Mouse (Mus musculus) bone marrow macrophage, adult 2 months (primary cell): ENCODE measurements around the gene Calml3. TPM values are rescaled to one million over a fixed set of nuclear protein-coding genes. Genes with fewer than 3 reads are reported as not detected.

Experiments used
- H3K27ac ChIP-seq: 2 replicates; pipeline ENCODE4 v1.5.1; 2012; ENCODE audit warnings: low read depth, low read length; ENCODE audit not compliant: insufficient read depth
- H3K4me1 ChIP-seq: 2 replicates; pipeline ENCODE4 v1.6.1; 2012; ENCODE audit warnings: low read length; ENCODE audit not compliant: control insufficient read depth, insufficient read depth
- H3K4me3 ChIP-seq: 2 replicates; pipeline ENCODE4 v1.5.1; 2012; ENCODE audit warnings: mild to moderate bottlenecking, low read length, moderate library complexity; ENCODE audit not compliant: insufficient read depth
- CTCF ChIP-seq: IDR thresholded peaks from 2 replicates; pipeline ENCODE4 v1.5.1; 2012; ENCODE audit warnings: low read depth, mild to moderate bottlenecking, low read length, moderate library complexity
- POLR2A ChIP-seq: IDR thresholded peaks from 2 replicates; pipeline ENCODE4 v1.6.1; 2012; ENCODE audit warnings: mild to moderate bottlenecking, low read depth, low read length, borderline replicate concordance
- polyA plus RNA-seq: library from polyadenylated mRNA; stranded (reverse); fragments of >200 nt; gene quantifications from 2 replicates; pipeline ENCODE4 v1.2.4, GENCODE M21; 2012; ENCODE audit not compliant: missing spikeins, insufficient read depth, insufficient read length

The Calml3 gene
- polyA plus RNA-seq, 1 experiment, result not detected

GRCm38 (mm10) chr13:3783621-3784020, 20.5 kb downstream of the Calml3 start:
- TF ChIP-seq POLR2A, result no peak
- TF ChIP-seq CTCF, result no peak
- no peak overlapping the region for H3K4me3 ChIP-seq

GRCm38 (mm10) chr13:3782499-3782898, 21.6 kb downstream of the Calml3 start:
- TF ChIP-seq CTCF, result no peak
- no peak for TF ChIP-seq POLR2A
- Histone ChIP-seq H3K4me3 (no peak overlapping the region), H3K27ac (peak overlapping the region; percentile 73), H3K4me1 (peaks cover 43% of the 10 kb centered on the region)

More at GRCm38 (mm10) chr13:3783621-3784020, 20.5 kb downstream of the Calml3 start:
- H3K27ac ChIP-seq, result no peak overlapping the region
- peaks cover 32% of the 10 kb centered on the region for H3K4me1 ChIP-seq

- no peak overlapping the region for H3K4me3 ChIP-seq
Observed at GRCm38 (mm10) chr13:3779575-3780226, 24.4 kb downstream of the Calml3 start.

DNA sequence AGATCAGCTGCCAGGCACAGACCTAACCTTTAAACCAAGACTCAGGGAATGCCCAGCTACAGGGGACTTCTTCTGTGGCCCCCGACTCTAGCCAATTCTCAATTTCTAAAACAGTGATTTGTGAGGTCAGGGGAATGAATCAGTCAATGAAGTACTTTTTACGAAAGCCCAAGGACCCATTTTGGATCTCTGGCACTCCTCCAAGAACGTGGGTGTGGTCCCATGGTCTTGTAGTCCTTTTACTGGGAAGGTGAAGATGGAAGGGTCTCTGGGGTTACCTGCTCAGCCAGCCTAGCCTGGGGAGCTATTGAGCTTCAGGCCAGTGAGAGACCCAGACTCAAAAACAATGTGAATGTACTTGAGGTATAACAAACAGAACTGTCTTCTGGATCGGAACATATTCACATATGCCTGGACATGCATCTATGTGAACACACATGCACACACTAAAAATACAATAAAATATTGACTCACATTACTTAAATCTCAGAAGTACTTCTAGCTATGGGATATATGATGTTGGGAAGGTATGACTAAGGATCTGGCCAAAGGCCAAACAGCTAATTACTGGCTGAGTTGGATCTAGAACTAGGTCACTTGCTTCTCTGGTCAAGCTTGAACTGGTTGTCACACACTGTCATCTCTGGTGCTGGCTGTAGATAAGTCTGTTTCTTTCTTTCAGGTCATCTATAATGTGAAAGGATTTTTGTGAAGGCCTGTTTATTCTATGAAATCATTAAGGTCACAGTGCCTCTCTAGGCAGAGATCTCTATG, 25.3 kb downstream of the Calml3 start:
- H3K4me3 ChIP-seq, result no peak overlapping the region
- peak overlapping the region; percentile 54; the same call in 1 of the 2 replicates for H3K27ac ChIP-seq
- H3K4me1 ChIP-seq, result peaks cover 58% of the 10 kb centered on the region
- TF ChIP-seq POLR2A (no peak), CTCF (no peak)

More at GRCm38 (mm10) chr13:3779575-3780226, 24.4 kb downstream of the Calml3 start:
- H3K27ac ChIP-seq, result peak overlapping the region; percentile 54
- no peak for TF ChIP-seq POLR2A
- TF ChIP-seq CTCF, result no peak
- H3K4me1 ChIP-seq, result peaks cover 55% of the 10 kb centered on the region

- H3K27ac ChIP-seq, result no peak overlapping the region
- H3K4me1 ChIP-seq, result peaks cover 59% of the 10 kb centered on the region
- TF ChIP-seq POLR2A (no peak), CTCF (no peak)
Observed at GRCm38 (mm10) chr13:3777216-3777912, 26.8 kb downstream of the Calml3 start.

DNA sequence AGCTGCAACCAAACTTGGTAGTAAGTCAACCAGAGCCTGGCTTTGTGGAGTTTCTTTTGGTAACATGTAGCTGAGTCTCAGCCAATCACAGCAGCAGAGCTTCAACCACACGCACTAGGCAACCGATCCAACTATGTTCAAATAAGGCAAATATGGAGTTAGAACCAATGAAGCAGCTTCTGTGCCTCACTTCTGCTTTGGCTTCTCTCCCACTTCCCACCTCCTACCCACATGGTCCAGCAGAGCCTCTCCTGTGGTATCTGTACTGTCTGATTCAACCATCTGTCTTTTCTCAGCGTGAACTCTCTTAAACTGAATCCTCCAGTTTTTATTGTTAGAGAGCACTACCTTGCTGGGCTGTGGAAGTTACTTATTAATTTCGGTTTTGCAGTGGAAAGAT, 27.7 kb downstream of the Calml3 start:
- Histone ChIP-seq H3K4me3 (no peak overlapping the region), H3K27ac (no peak overlapping the region), H3K4me1 (peaks cover 55% of the 10 kb centered on the region)
- TF ChIP-seq POLR2A (no peak), CTCF (no peak)

More at GRCm38 (mm10) chr13:3777216-3777912, 26.8 kb downstream of the Calml3 start:
- H3K4me3 ChIP-seq, result no peak overlapping the region

- Histone ChIP-seq H3K4me3 (no peak overlapping the region), H3K27ac (no peak overlapping the region), H3K4me1 (peaks cover 65% of the 10 kb centered on the region)
- TF ChIP-seq CTCF (no peak), POLR2A (no peak)
Observed at GRCm38 (mm10) chr13:3774991-3775390, 29.1 kb downstream of the Calml3 start.

DNA sequence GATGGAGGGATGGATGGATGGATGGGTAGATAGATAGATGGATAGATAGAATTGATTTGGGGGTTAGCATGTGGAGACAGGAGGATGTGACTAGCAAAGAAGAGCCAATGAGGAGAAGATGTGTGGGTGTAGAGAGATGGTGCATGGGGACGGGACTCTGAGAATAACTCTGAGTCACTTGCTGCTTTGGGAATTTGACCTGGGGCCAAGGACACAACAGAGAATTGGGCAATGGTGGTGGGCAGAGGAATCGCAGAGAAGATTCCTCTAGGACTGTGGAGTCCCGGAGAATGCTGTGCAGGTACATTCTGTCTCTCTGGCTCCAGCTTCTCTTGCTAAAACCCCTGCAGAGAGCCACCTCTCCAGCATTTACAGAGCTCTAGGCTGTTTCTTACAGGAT, 29.8 kb downstream of the Calml3 start:
- Histone ChIP-seq H3K27ac (no peak overlapping the region), H3K4me3 (no peak overlapping the region), H3K4me1 (peaks cover 65% of the 10 kb centered on the region)
- TF ChIP-seq CTCF (no peak), POLR2A (no peak)

DNA sequence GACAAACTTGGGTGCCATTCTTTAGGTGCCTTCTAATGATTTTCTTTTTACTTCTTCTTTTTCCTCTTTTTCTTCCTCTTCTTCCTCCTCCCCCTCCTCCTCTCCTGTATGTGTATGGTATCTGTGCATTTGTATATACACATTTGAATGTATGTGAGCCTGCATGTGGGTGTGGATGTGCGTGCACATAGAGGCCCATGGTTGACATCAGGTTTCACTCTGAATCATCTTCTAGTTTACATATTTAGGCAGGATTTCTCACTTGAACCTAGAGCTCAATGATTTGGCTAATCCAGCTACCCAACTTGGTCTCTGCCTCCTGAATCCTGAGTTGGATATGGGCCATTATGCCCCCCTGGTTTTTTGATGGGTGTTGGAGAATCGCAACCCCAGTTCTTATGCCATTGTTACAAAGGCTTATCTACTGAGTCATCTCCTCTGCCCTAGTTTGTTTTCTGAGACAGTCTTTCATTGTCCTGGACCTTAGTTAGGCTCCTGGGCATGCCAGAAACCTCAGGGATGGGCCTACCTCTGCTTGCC, 30.9 kb downstream of the Calml3 start:
- H3K4me3 ChIP-seq, result no peak overlapping the region
- TF ChIP-seq CTCF (no peak), POLR2A (no peak)
- no peak overlapping the region for H3K27ac ChIP-seq
- peaks cover 66% of the 10 kb centered on the region for H3K4me1 ChIP-seq

DNA sequence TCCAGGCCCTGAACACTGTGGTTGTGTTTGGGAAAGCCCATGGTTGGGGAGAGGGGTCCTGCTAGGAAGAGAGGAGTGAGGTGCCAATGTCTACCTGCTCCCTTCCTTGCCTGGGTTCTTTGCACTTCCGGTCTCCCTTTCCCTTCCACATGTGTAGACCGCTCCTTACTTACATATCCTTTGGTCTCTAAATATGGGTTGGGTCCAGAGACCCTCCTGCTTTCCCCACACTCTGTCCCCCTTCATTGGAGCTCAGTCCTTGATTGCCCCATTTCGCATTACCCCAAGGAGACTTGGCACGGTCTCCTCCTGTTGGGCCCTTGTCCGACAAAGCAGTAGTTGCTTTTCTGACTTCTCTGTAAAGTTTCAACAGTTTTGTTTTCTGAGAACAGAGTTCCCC, 32.9 kb downstream of the Calml3 start:
- Histone ChIP-seq H3K4me3 (no peak overlapping the region), H3K27ac (no peak overlapping the region), H3K4me1 (peaks cover 54% of the 10 kb centered on the region)
- TF ChIP-seq POLR2A (no peak), CTCF (no peak)
